Mouse (Mus musculus): ENCODE results near the gene Ugt1a5.

GRCm38 (mm10) chr1:88217144-88217543, 51.3 kb downstream of the Ugt1a5 start:
- TF ChIP-seq CTCF (IDR thresholded peaks at IDR 0.05; ENCODE audit: low read depth) (no peak), EP300 (IDR thresholded peaks at IDR 0.05; ENCODE audit: low read depth) (no peak)

Measured in heart, postnatal 0 days (tissue).